Mouse (Mus musculus): Measurements from ENCODE around the gene Slc9a3.
A peak's percentile ranks its signal among the peaks of the same experiment; 100 is the strongest.

Slc9a3 gene

GRCm38 (mm10) chr13:74145983-74146622, 24.8 kb downstream of the Slc9a3 start:
- DNase-seq (ENCODE audit: low read depth): no peak

- DNase-seq (ENCODE audit: low read depth): no peak
Measured at GRCm38 (mm10) chr13:74147327-74147726, 26.1 kb downstream of the Slc9a3 start.

GRCm38 (mm10) chr13:74166348-74167056, 45.2 kb downstream of the Slc9a3 start:
- peak; percentile 58 for DNase-seq (ENCODE audit: low read depth)

- DNase-seq (ENCODE audit: low read depth): no peak
Measured at GRCm38 (mm10) chr13:74167057-74167413, 45.8 kb downstream of the Slc9a3 start.

GRCm38 (mm10) chr13:74167492-74167891, 46.2 kb downstream of the Slc9a3 start:
- no peak for DNase-seq (ENCODE audit: low read depth)

GRCm38 (mm10) chr13:74169446-74170164, 48.3 kb downstream of the Slc9a3 start:
- no peak for DNase-seq (ENCODE audit: low read depth)

- DNase-seq (ENCODE audit: low read depth): no peak
Measured at GRCm38 (mm10) chr13:74172036-74172435, 50.8 kb downstream of the Slc9a3 start.

GRCm38 (mm10) chr13:74183011-74183695, 61.9 kb downstream of the Slc9a3 start:
- DNase-seq (ENCODE audit: low read depth): no peak

- peak; percentile 18 for DNase-seq (ENCODE audit: low read depth)
Measured at GRCm38 (mm10) chr13:74192613-74193012, 71.4 kb downstream of the Slc9a3 start.

GRCm38 (mm10) chr13:74196451-74196850, 75.2 kb downstream of the Slc9a3 start:
- no peak for DNase-seq (ENCODE audit: low read depth)

GRCm38 (mm10) chr13:74208317-74208985, 87.2 kb downstream of the Slc9a3 start, which contains the start of gene Exoc3:
Exoc3 (minus strand) TSS chr13:74208732.
- DNase-seq (ENCODE audit: low read depth): peak; percentile 89

GRCm38 (mm10) chr13:74208986-74209345, 87.7 kb downstream of the Slc9a3 start:
- no peak for DNase-seq (ENCODE audit: low read depth)

- no peak for DNase-seq (ENCODE audit: low read depth)
Measured at GRCm38 (mm10) chr13:74218441-74218840, 97.2 kb downstream of the Slc9a3 start.
